Mouse (Mus musculus): Measurements from ENCODE around the gene Mrpl51.

Gene Mrpl51

DNA sequence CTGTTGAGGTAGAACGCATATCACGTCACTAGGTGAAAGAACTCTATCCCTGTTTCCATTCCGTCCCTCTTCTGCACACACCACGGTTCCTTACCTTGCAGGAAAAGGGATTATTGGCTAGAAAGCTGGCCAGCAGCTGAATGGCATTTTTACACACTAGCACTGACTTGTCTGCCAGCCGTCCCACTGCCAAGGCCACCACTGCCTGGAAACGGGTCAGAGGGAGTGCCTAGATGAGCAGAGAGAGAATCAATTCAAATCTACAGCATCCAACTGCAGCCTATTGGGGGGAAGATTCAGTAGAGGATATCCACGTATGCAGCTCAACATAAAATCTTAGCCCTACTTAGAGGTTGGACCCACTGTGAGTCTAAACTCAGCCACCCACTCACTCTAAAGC lies 12.0 kb upstream of the Mrpl51 start:
- in situ Hi-C loops (cut with MboI; ENCODE audit: unreplicated experiment in 2 of 2), result no loop called here

DNA sequence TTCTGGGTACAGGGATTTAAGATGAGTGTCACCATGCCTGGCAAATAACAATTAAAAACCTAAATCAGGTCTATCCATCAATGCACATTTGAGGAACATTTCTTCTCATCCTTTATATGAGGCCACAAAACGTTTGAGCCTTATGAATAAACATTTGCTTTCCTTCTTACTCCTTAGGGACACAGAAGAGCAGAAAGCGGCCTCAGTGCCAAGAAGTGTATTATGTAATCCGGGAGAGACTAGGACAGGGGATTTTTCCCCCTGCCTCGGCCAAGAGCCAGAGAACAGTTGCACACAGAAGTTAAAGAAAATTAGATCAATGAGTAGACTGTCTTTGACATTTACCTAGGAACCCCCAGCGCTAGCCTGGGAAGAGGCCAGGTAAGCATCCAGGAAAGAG lies 9.5 kb upstream of the Mrpl51 start:
- in situ Hi-C loops (cut with MboI; ENCODE audit: unreplicated experiment in 2 of 2), result no loop called here

DNA sequence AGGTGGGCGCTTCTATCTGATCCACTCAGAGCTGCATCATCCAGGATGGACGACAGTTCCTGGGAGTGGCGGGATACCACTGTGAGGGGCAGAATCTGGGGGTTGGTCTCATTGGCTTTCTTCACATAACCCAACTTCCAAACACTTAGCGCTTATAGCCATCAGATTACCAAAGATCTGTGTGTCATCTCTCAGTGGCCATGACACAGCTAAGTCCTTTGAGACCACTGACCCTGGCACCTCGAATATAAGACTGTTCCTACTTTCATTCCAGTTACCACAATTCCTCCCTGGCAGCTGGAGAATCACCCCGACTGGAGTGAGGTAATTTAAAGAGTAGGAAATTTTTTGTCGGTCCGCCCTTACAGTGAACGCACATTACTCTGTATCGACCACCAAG lies 5.4 kb upstream of the Mrpl51 start:
- in situ Hi-C loops (cut with MboI; ENCODE audit: unreplicated experiment in 2 of 2), result no loop called here

DNA sequence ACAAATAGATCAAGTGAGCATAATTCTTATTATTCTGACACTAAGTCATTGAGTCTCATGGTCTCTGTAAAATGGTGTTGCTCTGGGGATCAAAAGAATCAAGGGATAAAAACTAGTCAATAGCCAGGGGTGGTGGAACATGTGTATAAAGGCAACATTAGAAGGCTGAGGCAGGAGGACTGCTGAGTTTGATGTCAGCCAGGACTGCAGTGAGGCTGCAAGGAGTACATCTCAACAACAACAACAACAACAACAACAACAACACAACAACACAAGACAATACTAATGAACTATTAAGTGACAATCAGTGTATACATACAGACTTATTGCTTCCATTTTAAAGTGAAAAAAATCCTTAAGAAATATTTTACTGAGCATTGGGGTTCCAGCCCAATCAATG lies 785 bp upstream of the Mrpl51 start:
- in situ Hi-C loops (cut with MboI; ENCODE audit: unreplicated experiment in 2 of 2), result no loop called here

DNA sequence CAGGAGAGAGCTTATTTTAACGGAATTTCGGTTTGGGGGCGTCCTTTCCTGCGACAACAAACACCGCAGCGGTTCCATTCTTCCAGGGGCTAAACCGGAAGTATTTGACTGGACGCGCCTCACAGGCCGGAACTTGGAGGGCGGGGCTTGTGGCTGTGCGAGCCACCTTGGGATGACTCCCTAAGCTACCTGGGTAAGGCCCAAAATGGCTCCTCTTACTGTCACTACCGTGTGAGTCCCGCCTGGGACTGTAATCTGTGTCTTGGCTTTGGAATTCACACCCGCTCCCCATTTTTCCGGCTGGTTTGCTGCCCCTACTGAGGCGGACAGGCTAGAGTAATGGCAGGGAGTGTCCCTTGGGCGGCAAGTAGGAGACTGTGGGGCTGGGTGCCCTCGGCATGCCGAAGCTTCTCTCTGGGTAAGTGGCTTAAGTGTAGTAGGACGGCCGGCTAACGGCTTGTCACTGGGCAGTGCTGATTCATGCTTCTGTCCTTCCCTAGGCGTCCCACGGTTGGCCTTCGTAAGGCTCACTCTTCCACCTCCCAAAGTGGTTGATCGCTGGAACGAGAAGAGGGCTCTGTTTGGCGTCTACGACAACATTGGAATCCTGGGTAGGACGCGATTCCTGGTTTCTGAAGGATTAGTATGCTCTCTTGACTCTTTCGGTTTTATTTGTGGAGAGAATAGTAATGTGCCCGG lies 564 bp downstream of the Mrpl51 start:
- in situ Hi-C loops (cut with MboI; ENCODE audit: unreplicated experiment in 2 of 2), result no loop called here

DNA sequence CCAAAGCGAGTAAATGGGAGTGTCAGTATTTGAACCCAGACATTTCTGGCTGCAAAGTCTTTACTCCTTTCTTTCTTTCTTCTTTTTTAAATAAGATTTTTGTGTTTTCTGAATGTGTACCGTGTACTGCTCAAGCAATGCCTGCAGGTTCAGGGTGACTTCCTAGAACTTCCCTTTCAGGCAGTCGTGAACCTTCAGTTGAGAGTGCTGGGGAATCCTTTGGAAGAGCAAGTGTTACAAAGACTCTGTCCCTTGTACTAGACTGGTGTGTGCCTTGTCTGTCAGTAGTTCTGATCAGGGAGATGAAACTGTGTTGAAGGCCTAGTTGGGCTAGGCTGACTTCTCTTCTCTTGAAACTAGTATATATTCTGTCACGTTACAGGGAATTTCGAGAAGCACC lies 1.2 kb downstream of the Mrpl51 start:
- in situ Hi-C loops (cut with MboI; ENCODE audit: unreplicated experiment in 2 of 2), result no loop called here

DNA sequence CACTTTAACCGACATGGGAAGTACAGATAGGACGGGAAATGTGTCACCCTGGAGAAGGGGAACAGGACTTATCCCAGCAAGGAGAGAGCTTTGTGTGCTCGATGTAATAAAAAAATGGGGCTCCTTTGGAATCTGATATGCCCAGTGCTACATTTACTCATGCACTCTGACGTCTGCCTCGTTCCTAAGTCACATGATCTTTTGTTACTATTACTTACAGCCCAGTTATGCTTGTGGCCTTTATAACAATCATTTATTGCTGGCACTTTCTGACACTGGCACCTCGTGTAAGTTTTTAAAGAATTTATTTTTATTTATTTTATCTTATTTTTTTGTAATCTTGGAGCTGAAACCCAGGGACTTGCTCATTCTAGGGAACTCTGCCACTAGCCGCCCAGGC lies 1.8 kb downstream of the Mrpl51 start:
- in situ Hi-C loops (cut with MboI; ENCODE audit: unreplicated experiment in 2 of 2), result no loop called here

DNA sequence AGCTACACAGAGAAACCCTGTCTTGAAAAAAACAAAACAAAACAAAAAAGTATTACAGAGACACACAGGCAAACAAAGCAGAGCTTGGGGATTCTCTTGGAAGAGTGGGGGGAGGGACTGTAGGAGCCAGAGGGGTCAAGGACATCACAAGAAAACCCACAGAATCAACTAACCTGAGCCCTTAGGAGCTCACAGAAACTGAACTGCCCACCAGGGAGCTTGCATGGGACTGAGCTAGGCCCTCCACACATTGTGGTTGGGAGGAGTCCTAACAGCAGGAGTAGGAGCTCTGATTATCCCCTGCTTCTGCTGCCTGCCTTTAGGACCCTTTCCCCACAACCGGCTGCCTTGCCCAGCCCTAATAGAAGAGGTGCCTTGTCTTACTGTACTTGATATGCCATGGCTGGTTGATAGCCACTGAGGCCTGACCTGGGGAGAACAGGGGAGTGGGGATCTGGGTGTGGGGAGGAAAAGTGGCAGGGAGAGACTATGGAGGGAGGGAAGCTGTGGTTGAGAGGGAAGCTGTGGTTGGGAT lies 4.0 kb downstream of the Mrpl51 start:
- in situ Hi-C loops (cut with MboI; ENCODE audit: unreplicated experiment in 2 of 2), result no loop called here

DNA sequence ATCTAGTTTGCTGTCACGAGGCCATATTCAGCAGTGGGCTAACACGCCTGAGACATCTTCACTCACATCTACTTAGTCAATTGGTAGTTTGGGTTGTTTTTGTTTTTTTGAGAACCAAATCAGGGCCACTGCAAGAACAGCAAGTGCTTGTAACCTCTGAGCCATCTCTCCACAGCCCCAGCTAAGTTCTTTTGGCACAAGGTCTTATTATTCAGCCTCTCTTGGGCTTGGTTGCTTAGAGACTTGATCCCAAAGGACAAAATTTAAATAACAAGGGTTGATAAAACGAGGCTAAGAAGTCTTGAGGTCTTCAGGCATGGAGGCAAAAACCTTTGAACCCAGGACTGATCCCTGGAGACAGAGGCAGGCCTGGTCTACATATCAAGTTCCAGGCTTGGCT lies 4.7 kb downstream of the Mrpl51 start:
- in situ Hi-C loops (cut with MboI; ENCODE audit: unreplicated experiment in 2 of 2), result no loop called here

DNA sequence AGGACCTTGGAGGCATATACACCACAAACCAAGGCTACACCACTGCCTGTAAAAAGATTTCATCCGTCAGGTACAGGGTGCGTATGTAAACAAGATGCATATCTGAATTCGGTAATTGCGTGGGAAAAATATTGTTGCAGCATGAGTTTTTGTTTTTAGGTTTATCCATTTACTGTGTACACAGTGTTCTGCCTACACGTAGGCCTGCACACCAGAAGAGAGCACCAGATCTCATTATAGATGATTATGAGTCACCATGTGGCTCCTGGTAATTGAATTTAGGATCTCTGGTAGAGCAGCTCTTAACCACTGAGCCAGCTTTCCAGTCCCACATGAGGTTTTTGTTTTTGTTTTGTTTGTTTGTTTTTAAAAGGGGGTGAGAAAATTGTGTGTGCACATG lies 5.6 kb downstream of the Mrpl51 start:
- in situ Hi-C loops (cut with MboI; ENCODE audit: unreplicated experiment in 2 of 2), result no loop called here

DNA sequence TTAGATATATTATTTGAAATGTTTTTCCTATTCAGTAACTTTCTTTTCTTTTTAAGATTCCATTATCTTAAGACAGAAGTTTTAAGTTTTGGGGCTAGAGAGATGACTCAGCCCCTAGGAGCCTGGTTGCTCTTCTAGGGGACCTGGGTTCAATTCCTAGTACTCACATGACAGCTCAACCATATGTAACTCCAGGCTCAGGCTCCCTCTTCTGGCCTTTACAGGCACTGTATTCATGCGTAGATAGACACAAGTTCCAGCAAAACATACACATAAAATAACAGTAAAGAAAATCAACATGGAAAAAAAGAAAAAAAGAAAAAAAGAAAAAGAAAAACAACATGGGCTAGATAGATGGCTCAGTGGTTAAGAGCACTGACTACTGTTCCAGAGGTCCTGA lies 18.8 kb downstream of the Mrpl51 start:
- in situ Hi-C loops (cut with MboI; ENCODE audit: unreplicated experiment in 2 of 2), result no loop called here

DNA sequence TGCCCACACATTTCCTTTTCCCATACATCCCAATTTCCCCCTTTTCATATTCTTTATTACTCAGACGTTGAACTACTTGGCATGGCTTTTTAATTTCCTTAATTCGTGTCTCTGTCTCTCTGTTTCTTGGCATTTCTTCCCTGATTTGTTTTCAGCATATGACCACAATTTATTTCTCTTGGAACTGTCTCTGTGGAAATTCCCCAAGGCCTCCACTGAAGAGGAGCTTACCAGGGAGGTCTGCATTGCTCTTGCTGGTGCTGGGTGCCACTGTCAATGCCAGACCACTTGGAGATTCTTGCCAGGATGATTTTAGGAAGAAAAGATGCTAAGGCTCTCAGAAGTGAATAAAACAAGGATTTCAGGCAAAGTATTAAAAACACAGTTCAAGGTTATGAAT lies 21.0 kb downstream of the Mrpl51 start:
- in situ Hi-C loops (cut with MboI; ENCODE audit: unreplicated experiment in 2 of 2), result no loop called here

DNA sequence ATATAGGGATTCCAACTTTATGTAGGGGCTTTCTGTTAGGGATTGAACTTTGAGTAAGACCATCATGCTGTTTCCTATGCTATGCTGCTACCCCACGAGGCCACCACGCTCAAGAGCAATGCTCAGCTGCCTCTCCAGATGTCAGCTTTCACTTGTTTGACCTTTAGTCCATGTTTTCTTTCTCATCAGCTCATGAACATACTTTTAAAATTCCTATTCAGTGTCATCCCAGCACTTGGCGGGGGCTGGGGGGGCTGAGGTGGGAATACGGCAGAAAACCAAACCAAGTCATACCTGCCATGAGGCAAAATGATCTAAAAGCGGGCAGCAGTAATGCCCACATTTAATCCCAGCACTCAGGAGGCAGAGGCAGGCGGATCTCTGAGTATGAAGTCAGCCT lies 21.5 kb downstream of the Mrpl51 start:
- in situ Hi-C loops (cut with MboI; ENCODE audit: unreplicated experiment in 2 of 2), result no loop called here

DNA sequence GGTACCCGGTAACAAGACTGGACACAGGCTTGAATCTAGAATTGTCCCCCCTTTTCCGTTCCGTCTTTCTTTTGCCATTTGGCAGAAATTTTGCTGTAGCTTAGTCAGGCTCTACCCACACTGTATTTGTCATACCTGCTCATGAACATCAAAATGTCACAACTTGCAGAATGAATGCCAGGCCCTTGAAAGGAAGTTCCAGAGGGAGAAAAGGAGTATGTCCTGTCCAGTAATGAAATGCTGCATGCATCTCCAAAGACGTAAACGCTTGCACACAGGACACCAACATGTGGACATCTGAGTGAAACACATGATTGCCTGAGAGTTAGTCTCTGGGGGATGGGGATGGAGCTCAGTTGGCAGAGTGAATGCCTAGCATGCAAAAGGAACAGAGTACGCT lies 22.1 kb downstream of the Mrpl51 start:
- in situ Hi-C loops (cut with MboI; ENCODE audit: unreplicated experiment in 2 of 2), result no loop called here

DNA sequence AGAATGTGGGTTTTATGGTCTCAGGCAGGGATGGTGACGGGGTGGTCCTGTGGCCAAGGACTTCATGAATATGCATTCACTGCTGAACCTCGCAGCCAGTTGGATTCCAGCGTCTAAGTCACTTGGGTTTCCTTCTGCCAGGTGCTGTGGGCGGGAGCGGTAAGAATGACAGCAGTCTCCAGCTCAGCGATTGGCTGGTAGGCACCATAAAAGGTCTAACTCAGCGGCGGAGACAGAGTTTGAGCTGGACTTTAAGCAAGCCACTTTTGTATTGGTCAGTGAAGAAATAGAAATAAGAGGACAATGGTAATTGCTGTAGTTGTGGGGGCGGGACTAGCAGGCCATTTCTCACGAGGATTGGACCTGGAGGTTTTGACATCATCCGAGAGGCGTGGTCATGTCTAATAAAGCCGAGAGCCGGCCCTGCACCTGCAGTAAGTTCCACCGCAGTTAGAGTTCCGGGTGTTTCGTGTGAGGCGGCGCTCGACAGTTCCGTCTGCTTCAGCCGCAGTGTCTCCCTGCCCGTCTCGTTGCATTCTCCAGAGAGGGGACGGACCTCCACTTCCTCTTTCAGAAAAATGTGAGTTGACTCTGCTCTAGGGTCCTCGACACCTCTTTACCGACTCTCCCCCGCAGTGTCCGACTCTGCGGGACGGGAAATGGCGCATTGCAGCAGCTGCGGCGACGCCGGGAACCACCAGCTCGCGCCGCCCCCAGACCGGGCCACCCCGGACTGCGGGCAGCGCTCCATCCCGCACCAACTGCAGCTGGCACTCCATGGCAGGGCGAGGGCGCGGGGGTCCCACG lies 23.8 kb downstream of the Mrpl51 start, which contains the start of gene Vamp1:
Gene Vamp1 (plus strand): TSS at position 404 of the 807 bp plus-strand sequence.
- in situ Hi-C loops (cut with MboI; ENCODE audit: unreplicated experiment in 2 of 2), result loop anchor here (5.0 kb wide), 3 partner anchors 53 to 58 kb away; no protein-coding TSS in a partner anchor

DNA sequence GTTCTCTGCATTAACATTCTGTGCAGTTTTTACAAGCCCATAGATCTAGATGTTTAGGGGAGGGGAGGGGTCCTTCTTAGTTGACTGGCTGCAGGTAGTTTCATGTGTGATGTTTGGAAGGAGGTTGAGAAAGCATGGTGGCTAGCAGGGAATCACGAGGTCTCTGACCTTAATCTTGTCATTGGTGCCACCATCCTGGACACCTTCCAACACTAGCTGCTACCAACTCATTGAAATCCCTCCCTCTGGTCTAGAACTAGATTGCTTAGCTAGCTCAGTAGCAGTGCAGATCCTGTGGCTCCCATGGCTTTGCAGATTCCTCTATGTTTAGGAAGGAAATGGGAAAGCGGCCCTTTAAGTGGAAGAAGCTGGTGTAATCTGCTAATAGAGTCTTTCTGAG lies 25.3 kb downstream of the Mrpl51 start:
- in situ Hi-C loops (cut with MboI; ENCODE audit: unreplicated experiment in 2 of 2), result loop anchor here (5.0 kb wide), 3 partner anchors 55 to 60 kb away; no protein-coding TSS in a partner anchor

DNA sequence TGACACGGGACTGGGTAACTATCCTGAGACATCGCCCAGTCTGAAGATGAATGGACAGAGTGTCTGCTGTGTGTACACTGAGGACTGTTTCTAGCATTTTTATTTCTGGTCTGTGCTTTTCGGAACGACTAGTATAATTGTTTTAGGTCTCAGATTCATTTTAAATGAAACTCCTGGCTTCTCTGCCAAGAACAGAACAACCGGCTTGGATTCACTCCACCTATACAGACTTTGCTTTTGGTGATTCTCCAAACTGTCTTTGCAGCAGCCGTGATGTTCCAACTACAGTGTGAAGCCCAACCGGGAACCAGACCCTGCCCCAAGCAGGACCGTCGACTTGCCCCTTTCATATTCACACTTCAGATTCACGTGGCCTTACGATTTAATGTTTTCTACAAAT lies 26.3 kb downstream of the Mrpl51 start:
- in situ Hi-C loops (cut with MboI; ENCODE audit: unreplicated experiment in 2 of 2), result loop anchor here (5.0 kb wide), 3 partner anchors 54 to 61 kb away; no protein-coding TSS in a partner anchor

DNA sequence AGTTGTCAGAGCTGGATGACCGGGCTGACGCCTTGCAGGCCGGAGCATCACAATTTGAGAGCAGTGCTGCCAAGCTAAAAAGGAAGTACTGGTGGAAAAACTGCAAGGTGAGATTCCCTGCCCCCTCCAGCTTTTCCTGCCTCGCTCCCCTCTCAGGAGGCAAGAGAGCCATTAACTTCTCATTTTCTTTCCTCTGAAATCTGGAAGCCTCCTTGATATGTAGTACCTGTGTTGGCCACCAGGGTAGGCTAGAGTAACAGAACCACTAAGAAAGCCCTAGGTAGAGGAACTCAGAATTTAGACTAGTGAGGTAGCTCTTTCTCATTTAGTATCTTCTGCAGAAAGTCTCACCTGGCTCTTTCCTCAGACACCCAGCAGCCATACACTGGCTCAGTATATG lies 27.4 kb downstream of the Mrpl51 start:
- in situ Hi-C loops (cut with MboI; ENCODE audit: unreplicated experiment in 2 of 2), result loop anchor here (5.0 kb wide), 3 partner anchors 53 to 62 kb away; no protein-coding TSS in a partner anchor

DNA sequence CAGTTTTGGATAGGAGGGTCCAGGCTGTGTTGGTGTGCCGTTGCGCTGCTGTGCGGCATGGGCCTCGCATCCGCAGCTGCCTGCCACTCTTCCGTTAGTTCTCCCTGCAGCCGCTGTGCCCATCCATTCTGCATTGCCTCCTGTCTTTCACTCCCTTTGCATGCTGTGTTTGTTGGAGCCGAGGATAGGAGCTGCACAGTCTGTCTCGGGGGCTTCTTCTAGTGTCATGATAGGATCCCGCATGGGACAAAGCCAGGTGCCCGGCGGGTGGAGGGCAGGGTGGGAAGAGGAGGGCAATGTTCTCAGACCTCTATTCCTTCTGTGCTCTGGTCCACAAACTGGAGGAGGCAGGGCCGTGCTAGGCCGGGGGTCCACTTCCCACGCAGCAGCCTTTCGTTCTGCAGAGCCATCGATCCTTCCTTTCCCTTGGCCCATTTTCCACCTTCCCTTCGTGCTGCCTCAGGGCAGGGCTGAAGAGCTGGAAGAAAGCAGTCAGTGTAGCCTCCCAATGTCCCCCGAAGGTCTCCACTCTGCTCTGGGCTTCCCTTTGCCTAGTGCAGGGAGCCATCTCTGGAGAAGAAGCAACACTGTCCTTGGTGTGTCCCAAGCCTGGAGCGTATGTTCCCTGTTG lies 29.6 kb downstream of the Mrpl51 start:
- in situ Hi-C loops (cut with MboI; ENCODE audit: unreplicated experiment in 2 of 2), result loop anchor here in 1 of 2 experiments (10.0 kb wide), 1 partner anchor 176 kb away; the partner anchor contains the start of gene Acrbp

DNA sequence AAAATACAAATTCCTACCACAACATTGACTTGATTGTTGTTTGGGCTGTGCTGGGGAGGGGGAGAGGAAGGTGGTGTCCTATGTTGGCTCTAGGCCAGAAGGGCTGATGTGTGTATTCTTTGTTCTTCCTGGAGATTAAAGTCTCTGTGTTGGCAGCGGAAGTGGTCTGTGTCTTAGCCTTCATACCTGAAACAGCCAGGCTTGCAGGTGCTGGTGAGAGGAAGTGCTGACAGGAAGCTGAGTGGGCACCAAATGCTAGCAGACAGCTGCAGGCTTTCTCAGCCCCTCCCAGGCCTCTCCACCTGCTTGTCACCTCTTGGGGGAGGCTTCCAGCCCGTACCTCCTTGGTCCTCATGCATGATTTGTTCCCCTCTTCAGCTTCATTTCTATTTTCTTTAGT lies 30.5 kb downstream of the Mrpl51 start:
- in situ Hi-C loops (cut with MboI; ENCODE audit: unreplicated experiment in 2 of 2), result loop anchor here in 1 of 2 experiments (10.0 kb wide), 1 partner anchor 177 kb away; the partner anchor contains the start of gene Acrbp

DNA sequence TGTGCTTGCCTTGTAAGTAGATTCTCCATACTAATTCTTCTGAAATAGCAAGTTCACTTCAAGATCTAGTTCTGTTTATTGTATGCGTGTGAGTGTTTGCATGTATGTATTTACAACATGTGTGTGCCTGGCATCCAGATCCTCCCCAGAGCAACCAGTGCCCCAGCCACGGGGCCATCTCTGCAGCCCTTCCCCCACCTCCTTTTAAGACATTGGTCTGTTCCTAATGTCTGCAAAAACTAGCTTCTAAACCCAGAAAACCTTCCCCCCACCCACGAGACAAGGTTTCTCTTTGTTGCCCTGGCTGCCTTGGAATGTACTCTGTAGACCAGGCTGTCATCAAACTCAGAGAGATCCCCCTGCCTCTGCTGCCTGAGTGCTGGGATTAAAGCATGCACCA lies 31.0 kb downstream of the Mrpl51 start:
- in situ Hi-C loops (cut with MboI; ENCODE audit: unreplicated experiment in 2 of 2), result loop anchor here in 1 of 2 experiments (10.0 kb wide), 1 partner anchor 178 kb away; the partner anchor contains the start of gene Acrbp
